Mouse (Mus musculus): ENCODE data around the gene Proser1.

The Proser1 gene

DNA sequence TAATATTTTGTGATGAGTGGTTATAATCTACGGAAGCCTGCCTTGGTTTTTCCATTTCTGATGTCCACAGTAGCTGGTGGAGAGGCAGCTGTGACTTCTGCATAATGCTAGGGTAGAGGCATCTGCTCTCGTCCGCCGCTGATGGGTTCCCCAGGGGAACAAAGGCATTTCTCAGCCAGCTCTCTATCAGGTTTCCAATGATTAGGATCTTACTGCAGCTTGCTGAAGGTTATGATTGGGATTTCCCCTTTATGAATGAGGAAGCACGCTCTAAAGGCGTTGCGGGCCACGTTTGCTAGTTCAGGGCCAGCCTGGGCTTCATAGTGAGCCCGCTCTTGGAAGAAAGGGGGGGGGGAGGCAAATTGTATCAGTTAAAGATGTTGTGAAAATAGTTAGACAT lies 3.0 kb downstream of the Proser1 start:
- DNase-seq (ENCODE audit: low spot score in 2 of 2), result no peak

GRCm38 (mm10) chr3:53467356-53467755 lies 3.9 kb downstream of the Proser1 start:
- no peak for DNase-seq (ENCODE audit: low spot score in 2 of 2)

GRCm38 (mm10) chr3:53469650-53470049 lies 6.2 kb downstream of the Proser1 start:
- DNase-seq (ENCODE audit: low spot score in 2 of 2), result no peak

- DNase-seq (ENCODE audit: low spot score in 2 of 2), result no peak
These were observed 8.6 kb downstream of the Proser1 start for GRCm38 (mm10) chr3:53472061-53472460.

DNA sequence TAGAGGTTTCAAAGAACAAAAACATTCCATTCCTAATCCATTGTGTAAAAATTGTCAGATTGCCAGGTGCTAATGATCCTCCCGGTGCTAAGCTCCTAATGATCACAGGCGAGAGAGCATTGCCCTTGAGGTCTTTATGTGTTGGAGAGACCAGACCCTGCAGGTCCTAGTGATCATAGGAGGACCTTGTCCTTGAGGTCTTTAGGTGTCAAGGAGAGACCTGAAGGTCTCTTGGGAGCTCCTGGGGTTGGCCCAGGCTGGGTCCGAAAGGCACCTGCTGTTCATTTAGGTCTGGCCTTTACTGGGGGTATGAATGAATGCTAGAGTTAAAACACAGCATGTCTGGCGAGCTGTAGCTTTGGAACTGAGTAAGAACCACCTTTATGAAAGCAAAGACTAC lies 10.7 kb downstream of the Proser1 start:
- DNase-seq (ENCODE audit: low spot score in 2 of 2), result no peak

DNA sequence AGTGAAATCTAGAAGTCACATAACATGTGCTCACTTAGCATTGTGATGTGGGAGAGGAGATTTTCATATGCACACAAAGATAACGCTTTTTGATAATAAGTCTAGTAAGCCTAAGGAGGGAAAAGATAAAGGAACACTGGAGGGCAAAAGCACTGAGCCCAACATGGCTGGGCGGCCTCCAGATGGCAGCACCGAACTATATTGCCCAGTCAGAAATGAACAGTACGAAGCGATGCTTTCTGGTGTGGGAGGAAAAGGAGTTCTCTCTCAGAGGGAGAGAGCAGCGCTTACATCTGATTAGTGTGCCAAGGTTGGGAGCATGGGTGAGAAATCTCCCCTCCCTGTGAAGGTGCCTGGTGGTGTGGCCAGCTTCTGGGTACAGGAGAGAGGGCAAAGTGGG lies 12.4 kb downstream of the Proser1 start:
- peak; percentile 26 to 40 for DNase-seq (ENCODE audit: low spot score in 2 of 2)

DNA sequence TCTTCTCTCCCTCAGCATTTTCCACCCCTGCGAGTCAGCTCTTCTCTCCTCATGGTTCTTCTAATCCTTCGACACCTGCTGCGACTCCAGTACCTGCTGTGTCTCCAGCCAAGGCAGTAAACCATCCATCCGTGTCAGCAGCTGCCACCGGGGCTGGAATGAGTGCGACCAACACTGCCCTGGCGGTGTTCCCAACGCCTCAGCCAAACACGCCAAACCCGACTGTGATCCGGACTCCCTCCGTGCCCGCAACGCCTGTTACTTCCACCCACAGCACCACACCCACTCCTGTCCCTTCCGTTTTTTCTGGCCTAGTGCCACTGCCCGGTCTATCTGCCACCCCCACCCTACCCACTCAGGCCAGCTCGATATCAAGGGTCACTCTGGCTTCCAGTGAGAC lies 14.0 kb downstream of the Proser1 start:
- no peak for DNase-seq (ENCODE audit: low spot score in 2 of 2)

GRCm38 (mm10) chr3:53478419-53479046 lies 15.1 kb downstream of the Proser1 start:
- no peak for DNase-seq (ENCODE audit: low spot score in 2 of 2)

DNA sequence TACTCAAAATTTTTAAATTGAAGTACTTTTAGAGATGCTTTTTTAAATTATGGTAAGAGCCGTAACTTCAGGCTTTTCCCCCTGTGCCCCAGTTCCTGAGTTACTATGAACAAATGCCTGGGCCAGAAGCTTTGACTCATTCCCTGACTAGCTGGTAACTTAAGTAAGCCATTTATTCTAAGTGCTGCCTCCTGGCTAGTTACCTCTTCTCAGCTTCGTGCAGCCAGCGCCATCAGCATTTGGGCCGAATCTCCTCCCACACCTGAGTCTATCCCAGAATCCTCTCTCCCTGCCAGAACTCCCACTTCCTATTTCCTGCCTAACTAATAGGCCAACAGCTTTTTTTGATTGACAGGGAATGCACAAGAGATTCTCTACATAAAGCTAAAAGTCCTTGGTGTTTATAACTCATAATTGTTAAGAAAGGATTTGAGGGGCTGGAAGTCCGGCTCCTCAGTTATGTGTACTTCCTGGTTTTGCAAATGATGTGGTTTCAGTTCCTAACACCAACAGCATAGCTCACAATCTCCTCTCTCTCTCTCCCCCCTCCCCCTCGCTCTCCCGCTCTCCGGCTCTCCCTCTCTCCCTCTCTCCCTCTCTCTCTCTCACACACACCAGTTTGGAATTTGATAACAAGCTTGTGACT lies 20.1 kb downstream of the Proser1 start:
- no peak for DNase-seq (ENCODE audit: low spot score in 2 of 2)

DNA sequence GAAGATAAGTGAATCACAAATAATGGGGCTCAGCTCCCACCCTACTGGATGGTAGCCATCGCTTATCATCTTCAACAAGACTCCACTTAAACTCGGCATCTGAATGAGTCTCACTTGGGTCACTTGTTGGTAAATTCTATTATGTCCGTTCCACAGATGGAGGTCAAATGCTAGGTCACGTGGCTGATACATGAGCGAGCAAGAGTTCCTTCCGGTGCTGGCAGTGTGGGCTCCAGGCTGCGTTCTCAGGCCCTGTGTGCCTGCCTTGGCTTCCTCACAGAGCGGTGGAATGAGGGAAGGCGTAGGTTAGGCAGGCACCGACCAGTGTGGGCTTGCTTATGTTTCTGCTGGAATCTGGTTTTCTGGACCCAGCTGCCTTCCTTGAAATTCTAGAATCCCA lies 23.1 kb downstream of the Proser1 start:
- no peak for DNase-seq (ENCODE audit: low spot score in 2 of 2)

DNA sequence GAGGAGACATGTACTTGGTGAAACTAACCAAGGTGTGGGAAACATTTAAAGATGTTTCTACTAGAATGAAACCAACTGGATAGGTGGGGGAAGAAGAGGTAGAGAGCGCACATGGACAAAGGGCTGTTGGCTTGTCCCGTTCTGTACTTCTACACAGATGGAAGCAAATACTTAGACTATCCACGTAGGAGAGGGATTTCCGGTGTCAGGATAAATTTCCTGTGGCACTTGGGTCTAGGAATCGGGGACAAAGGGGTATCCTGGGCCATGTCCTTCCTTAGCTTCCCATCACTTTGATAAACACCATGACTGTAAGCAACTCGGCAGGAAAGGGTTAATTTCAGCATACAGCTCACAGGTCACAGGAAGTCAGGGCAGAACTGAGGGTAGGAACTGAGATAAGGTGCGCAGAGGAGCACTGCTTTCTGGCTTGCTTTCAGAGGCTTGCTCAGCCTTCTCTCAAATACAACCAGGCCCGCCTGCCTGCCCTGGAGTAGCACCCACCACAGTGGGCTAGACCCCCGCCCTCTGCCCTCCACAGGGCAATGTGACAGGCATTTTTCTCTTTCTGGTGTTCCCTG lies 23.6 kb downstream of the Proser1 start:
- no peak for DNase-seq (ENCODE audit: low spot score in 2 of 2)

DNA sequence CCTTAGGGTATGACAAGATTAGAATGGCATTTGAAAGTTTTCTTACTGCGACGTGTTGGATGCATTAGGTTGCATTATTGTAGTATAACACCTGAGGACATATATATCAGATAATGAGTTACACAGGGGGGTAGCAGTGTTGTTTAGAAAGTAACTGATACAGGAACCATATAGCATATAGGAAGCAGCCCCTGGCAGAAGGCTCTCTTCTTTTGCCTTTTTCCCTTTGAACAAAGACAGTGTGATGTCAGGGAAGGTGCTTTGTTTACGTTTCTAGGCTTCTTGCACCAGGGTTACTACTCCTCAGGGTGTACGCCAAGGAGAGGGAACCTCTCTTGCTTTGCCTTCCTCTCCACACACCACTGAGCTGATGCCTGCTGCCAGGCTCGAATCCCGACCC lies 24.9 kb downstream of the Proser1 start, which contains the start of gene Stoml3:
TSS of gene Stoml3 (plus strand) at position 301 of the 400 bp plus-strand sequence.
- no peak for DNase-seq (ENCODE audit: low spot score in 2 of 2)

GRCm38 (mm10) chr3:53498351-53498905 lies 35.0 kb downstream of the Proser1 start:
- no peak for DNase-seq (ENCODE audit: low spot score in 2 of 2)

- no peak for DNase-seq (ENCODE audit: low spot score in 2 of 2)
These were observed 39.0 kb downstream of the Proser1 start for GRCm38 (mm10) chr3:53502428-53502827.

DNA sequence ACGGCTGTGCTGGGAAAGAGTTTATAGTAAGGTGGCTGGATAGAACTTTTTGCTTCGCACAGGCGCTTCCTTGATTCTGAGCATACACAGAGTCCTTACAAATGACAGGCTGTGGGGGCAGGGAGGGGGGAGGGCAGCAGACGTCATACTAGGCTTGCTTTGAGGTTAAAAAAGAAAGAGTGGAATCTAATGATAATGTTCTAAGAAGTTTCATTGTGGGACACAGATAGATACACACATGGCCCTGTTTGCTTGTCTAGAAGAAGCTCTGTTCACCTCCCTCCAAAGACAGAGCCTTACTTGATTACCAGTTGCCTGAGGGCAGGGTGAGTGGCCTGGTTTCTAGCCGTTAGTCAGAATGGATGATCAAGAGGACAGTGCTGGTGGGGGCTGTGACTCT lies 49.6 kb downstream of the Proser1 start:
- DNase-seq (ENCODE audit: low spot score in 2 of 2), result no peak

DNA sequence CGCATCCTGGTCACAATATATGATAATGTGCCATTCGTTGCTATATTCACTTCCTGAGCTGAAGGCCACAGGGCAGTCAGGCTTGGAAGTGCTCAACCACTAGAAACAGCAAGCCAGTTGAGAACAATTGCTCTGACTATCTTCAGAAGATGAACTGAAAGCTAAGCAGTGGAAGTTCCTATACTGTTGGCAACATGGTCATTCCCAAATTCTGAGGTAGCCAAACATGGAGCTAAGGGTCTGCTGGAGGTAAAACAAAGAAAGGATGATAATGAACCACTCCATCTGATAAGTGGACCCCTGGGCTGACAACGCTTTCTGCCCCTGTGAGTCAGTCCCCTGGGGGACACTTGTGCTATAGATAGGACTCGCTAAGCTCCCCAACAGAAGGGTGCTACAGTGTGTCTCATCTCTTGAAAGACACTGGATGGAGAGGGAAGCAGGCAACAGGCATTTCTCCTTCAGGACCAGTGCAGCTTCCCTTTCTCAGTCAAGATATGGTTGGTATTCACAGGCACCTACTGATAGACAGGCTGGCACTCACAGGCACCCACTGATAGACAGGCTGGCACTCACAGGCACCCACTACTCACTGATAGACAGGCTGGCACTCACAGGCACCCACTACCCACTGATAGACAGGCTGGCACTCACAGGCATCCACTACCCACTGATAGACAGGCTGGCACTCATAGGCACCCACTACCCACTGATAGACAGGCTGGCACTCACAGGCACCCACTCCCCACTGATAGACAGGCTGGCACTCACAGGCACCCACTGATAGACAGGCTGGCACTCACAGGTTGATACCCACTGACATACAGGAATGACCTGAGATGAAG lies 51.0 kb downstream of the Proser1 start:
- DNase-seq (ENCODE audit: low spot score in 2 of 2), result no peak

- DNase-seq (ENCODE audit: low spot score in 2 of 2), result no peak
These were observed 59.3 kb downstream of the Proser1 start for GRCm38 (mm10) chr3:53522794-53523193.

- peak; percentile 83 to 89 for DNase-seq (ENCODE audit: low spot score in 2 of 2)
These were observed 62.3 kb downstream of the Proser1 start for GRCm38 (mm10) chr3:53525737-53526136.

GRCm38 (mm10) chr3:53530305-53530704 lies 66.8 kb downstream of the Proser1 start:
- DNase-seq (ENCODE audit: low spot score in 2 of 2), result no peak

Data from frontal cortex, postnatal 36 days (tissue).